Mouse (Mus musculus): ENCODE results near the gene Otx2. TPM values are rescaled to one million over a fixed set of nuclear protein-coding genes. Genes with fewer than 3 reads are reported as not detected.

The Otx2 gene
- not detected in 3 replicates for total RNA-seq (2017)

- no peak for ATAC-seq (replicated peaks; ENCODE audit: insufficient number of reproducible peaks, low FRiP score, low TSS enrichment, poor library complexity, severe bottlenecking)
These were observed at the start of gene Otx2 for GRCm38 (mm10) chr14:48673541-48673940. TSS of gene Otx2 (minus strand) at chr14:48673819.

- no peak for ATAC-seq (replicated peaks; ENCODE audit: insufficient number of reproducible peaks, low FRiP score, low TSS enrichment, poor library complexity, severe bottlenecking)
These were observed 49.1 kb upstream of the Otx2 start for GRCm38 (mm10) chr14:48722763-48723162.

DNA sequence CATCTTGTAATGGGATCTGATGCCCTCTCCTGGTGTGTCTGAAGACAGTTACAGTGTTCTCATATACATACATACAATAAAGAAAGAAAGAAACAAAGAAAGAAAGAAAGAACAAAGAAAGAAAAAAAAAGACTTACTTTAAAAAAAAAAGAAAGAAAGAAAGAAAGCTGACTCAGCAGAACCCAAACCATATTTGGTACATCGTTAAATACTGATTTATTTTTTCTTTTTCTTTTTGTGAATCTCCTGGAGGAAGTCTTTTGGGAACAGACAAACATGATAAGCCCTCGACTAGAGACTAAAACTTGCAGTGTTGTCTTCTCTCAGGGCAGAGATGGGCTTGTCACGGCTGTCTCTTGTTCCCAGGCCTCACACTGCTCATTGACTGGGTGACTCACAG lies 45.7 kb upstream of the Otx2 start:
- ATAC-seq (replicated peaks; ENCODE audit: insufficient number of reproducible peaks, low FRiP score, low TSS enrichment, poor library complexity, severe bottlenecking), result no peak

- ATAC-seq (replicated peaks; ENCODE audit: insufficient number of reproducible peaks, low FRiP score, low TSS enrichment, poor library complexity, severe bottlenecking), result no peak
These were observed 44.1 kb upstream of the Otx2 start for GRCm38 (mm10) chr14:48717632-48718279.

DNA sequence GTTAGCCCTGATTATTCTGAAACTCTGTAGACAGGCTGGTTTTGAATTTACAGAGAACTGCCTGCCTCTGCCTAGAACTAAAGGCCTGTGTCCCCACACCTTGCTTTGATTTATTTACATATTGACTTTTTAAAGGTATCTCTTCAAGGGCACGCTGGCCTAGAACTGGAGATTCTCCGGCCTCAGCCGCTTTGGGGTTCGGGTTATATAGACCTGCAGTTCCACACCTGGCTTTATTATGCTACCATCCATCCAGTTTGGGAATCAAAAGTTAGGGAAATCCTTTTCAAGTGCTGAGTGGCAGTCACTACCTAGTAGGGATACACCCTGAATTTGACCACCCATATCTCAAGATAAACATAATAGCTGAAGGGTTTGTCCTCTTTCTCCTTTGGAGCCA lies 42.8 kb upstream of the Otx2 start:
- no peak for ATAC-seq (replicated peaks; ENCODE audit: insufficient number of reproducible peaks, low FRiP score, low TSS enrichment, poor library complexity, severe bottlenecking)

DNA sequence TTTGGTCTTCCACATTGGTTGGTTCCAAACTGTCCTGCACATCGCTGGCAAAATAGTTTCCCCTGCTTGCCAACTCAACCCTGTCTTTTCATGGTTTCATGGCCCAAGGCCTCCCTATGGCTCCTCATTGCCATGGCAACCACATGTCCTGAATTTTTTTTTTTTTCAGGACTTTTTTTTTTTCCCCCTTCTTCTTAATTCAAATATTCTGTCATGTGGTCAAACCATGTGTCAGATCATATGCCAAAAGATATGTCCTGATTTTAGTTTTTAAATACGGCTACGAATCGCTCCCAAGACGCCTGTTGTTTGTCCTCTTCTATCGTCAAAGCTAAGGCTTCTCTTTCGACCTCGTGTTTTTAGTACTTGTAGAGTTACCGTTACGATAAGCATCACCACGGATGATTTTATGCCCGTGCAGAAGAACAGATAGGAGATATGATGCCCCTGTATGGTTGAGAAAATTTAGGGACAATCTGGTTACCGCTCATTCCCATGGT lies 37.3 kb upstream of the Otx2 start:
- ATAC-seq (replicated peaks; ENCODE audit: insufficient number of reproducible peaks, low FRiP score, low TSS enrichment, poor library complexity, severe bottlenecking), result no peak

DNA sequence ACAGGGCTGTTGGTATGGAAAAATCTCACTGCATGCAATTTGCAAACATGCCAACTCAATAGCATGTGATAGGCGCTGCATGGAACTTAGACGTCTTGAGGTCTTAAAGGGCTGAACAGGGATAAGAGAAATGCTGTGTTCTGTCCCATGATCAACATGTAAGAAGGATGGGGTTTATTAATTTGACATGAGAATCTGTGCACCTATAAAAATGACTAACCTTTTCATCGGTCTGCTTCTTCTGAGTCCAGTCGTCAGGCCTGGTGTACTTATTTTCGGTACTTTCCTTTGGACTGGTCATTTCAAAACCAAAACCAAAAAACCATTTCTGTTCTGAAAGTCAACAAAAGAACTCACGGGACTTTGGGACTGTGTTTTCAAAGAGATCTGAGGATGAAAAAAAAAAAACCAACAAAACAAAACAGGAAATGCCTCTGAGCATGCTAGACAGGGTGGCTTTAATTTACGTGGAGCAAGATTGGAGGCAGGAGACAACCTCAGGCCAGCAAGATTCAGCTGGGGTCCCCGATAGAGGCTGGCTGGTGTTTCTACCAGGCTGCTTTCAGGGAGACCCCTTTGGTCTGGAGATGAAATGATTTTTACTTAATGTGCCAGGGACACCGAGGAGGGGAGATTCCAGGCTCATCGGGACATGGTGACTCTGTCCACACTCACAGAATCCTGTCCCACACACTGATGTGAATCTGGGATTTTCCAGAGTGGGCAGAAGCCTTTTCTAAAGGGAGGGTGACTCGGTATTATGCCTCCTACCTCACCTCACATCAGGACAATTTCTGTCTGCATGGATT lies 36.6 kb upstream of the Otx2 start:
- ATAC-seq (replicated peaks; ENCODE audit: insufficient number of reproducible peaks, low FRiP score, low TSS enrichment, poor library complexity, severe bottlenecking), result no peak

DNA sequence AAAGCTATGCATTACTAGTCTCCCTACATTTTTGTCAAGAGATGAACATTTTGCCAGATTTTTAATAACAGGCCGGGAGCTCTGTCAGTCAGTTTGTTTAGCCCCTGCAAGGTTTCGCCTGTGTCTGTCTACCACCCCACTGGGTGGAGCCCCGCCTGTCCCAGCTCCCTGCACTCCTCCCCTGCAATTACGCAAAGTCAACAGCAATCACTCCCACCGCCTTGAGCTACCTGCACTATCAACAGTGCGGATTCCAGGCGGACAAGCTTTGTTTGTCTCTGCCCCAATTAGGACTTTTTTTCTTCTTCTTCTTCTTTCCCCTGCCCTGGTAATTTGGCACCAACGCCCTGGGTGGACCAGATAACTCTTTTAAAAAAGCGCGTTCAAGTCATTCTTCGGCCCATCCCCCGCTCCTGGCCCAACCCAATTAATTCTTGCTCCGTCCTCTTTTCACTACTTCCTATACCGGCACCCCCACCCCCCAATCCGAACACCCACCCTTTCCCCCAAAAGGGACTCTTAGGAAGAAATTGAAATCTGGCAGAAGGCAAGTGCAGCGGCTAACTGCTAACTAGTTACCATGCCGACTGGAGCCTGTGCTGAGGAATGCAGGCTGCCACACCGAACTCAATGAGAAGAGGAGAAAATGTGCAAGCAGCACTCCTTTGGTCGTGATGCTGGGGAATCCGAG lies 35.9 kb upstream of the Otx2 start:
- ATAC-seq (replicated peaks; ENCODE audit: insufficient number of reproducible peaks, low FRiP score, low TSS enrichment, poor library complexity, severe bottlenecking), result no peak

GRCm38 (mm10) chr14:48707844-48708383 lies 34.3 kb upstream of the Otx2 start:
- no peak for ATAC-seq (replicated peaks; ENCODE audit: insufficient number of reproducible peaks, low FRiP score, low TSS enrichment, poor library complexity, severe bottlenecking)

DNA sequence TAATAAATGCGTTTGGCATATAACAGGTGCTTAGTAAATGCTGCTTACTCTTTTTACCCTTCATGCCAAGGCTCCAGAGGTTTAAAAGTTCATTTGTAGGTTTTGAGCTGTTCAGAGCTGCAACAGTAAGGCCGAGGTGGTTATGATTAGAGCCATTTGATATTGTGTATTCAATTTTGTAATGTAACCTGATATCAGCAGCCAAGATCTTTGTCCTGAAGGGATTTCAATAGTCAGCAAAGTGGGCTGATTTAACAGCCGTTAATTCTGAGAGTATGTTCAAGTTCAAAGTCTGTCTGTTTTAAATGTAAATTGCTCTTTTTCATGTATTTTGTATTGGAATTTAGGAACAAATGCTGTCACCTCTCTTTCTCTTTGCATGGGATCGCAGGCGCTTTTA lies 33.8 kb upstream of the Otx2 start:
- no peak for ATAC-seq (replicated peaks; ENCODE audit: insufficient number of reproducible peaks, low FRiP score, low TSS enrichment, poor library complexity, severe bottlenecking)

DNA sequence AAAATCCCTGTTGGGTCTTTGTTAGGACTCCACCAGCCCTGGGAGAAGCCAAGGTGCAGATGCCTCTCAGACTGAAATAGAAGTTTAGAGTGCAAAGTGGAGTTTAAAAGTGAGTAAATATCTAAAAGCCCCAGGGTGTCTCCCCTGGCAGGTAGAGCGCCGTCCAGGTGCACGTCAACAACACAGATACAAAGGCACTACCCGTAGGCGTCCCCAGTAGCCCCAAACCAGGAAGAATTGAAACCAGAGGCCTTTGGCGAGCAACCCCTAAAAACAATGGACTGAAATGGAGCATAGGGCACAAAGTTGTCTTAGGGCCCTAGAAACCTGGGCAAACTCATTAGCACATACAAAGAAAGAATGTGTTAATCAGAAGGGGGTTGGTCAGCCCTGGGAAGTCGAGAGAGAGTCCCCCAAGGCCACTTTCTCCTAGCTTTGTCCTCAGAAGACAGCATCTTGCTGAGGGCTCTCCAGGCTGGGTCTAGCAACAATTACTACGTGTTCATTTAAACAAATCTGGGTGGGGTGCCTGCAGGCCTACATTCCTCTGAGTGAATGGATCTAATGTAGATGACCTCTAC lies 27.3 kb upstream of the Otx2 start:
- ATAC-seq (replicated peaks; ENCODE audit: insufficient number of reproducible peaks, low FRiP score, low TSS enrichment, poor library complexity, severe bottlenecking), result no peak

GRCm38 (mm10) chr14:48679590-48679989 lies 6.0 kb upstream of the Otx2 start:
- no peak for ATAC-seq (replicated peaks; ENCODE audit: insufficient number of reproducible peaks, low FRiP score, low TSS enrichment, poor library complexity, severe bottlenecking)

- no peak for ATAC-seq (replicated peaks; ENCODE audit: insufficient number of reproducible peaks, low FRiP score, low TSS enrichment, poor library complexity, severe bottlenecking)
These were observed 5.1 kb upstream of the Otx2 start for GRCm38 (mm10) chr14:48678674-48679073.

GRCm38 (mm10) chr14:48674036-48674831 lies 615 bp upstream of the Otx2 start:
- ATAC-seq (replicated peaks; ENCODE audit: insufficient number of reproducible peaks, low FRiP score, low TSS enrichment, poor library complexity, severe bottlenecking), result no peak

DNA sequence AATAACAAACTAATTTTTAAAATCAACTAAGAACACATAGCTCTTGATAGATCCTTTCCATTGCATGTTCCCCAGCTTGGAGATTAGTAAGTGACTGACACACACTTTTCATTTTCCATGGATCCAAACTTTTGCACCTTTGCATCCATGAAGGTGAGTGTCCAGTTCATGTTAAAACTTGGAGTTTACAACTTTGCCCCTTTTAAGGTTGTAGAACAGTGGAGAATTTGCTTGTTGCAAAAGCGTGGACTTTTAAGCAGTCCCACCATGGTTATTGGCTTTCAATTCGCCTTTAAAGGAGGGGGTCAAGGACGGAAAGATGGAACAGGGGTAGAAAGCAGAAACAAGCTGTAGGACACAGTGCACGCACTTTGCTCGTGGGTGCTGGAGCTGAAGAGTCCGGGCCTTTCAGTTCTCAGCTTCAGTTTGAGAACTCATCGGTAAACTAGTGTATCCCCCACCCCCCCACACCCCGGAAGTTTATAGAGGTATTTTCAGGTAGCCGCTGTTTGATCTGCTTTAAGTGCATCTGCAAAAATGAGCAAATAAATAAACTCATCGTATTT lies 925 bp downstream of the Otx2 start:
- no peak for ATAC-seq (replicated peaks; ENCODE audit: insufficient number of reproducible peaks, low FRiP score, low TSS enrichment, poor library complexity, severe bottlenecking)

DNA sequence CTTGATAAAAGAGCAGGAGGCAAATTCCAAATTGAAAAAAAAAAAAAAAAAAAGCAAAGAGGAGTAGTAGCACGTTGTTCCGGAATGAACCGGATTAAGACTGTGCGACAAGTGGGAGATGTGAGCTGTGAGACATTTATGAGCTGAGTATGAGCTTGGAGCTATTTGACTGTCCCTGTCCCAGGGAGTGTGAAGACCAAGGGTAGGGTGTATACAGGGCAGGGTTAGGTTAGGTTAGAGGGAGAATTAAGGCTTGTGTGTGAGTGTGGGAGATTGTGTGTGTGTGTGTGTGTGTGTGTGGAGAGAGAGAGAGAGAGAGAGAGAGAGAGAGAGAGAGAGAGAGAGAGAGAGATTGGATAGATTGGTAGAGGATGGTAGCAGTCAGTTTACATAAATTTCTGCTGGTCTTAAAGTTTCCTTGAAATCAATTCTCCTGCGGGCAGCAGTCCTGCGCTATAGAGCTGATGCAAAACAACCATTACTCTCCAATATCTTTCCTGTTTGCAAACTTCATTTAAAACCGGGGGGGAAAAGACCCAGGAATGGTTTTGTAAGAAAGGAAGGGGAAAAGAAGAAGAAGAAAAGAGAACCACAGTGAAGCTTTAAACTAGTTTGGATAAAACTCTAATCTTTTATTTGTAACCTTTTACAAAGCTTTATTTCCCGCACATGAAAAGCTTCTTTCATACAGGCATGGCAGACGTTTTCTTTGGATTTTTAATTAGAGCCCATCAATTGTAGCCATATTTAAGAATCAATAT lies 2.0 kb downstream of the Otx2 start:
- no peak for ATAC-seq (replicated peaks; ENCODE audit: insufficient number of reproducible peaks, low FRiP score, low TSS enrichment, poor library complexity, severe bottlenecking)

GRCm38 (mm10) chr14:48670761-48671479 lies 2.7 kb downstream of the Otx2 start:
- no peak for ATAC-seq (replicated peaks; ENCODE audit: insufficient number of reproducible peaks, low FRiP score, low TSS enrichment, poor library complexity, severe bottlenecking)

All from monocyte, adult 5-6 weeks (primary cell).